Mouse (Mus musculus): ENCODE results near the gene Olfr60. TPM values are rescaled to one million over a fixed set of nuclear protein-coding genes. Genes with fewer than 3 reads are reported as not detected.

Gene Olfr60
- 0.07 TPM in 1 of 2 replicates, not detected in the other for total RNA-seq (2015)
- not detected in 2 replicates for total RNA-seq (2017)

DNA sequence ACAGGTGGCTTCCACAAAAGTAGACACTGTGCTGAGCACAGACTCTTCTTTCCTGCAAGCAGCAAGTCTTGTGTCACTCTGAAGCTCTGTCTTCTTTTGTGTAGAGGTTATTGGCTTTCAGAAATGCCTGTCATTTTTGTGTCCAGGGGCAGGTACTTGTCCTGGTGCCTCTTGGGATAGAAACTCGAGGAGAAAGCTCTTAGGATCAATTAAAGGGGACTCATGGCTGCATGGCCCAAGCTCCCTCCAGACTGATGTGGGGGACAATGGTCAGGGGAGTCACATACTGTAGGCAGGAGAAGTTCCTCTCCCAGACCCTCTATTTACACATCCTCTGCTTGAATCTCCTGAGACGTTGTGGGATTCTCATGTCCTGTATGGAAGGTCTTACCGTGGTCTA is at the start of gene Olfr60:
Gene Olfr60, minus strand, starts transcription at position 101 of the 400 bp plus-strand sequence.
- ATAC-seq (replicated peaks; ENCODE audit: poor library complexity) = no peak

DNA sequence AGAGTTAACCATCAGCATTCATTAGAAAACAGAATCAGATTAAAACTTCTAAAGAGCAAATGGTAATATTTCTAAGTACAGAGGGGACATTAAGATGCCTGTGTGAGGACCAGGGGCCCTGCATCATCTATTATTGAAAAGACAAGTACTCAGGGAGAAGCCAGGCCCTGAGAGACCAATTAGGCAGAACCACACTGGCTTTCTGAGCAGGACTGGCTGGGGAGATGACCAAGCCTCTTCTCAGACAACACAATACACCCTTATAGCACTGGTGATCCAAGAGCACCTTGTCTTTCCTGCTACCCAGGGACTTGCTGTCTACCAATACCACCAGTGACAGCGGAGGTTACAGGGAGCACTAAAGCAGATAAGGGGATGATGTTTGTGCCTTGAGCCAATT is 41.3 kb upstream of the Olfr60 start, which contains the start of gene Olfr531:
Gene Olfr531, minus strand, starts transcription at position 101 of the 400 bp plus-strand sequence.
- ATAC-seq (replicated peaks; ENCODE audit: poor library complexity) = no peak

- no peak for ATAC-seq (replicated peaks; ENCODE audit: poor library complexity)
Measured at GRCm38 (mm10) chr7:140376911-140377310, 15.4 kb upstream of the Olfr60 start.

GRCm38 (mm10) chr7:140376231-140376630 is 14.8 kb upstream of the Olfr60 start, which contains the start of gene Olfr530:
Gene Olfr530, minus strand, starts transcription at chr7:140376331.
- no peak for ATAC-seq (replicated peaks; ENCODE audit: poor library complexity)

DNA sequence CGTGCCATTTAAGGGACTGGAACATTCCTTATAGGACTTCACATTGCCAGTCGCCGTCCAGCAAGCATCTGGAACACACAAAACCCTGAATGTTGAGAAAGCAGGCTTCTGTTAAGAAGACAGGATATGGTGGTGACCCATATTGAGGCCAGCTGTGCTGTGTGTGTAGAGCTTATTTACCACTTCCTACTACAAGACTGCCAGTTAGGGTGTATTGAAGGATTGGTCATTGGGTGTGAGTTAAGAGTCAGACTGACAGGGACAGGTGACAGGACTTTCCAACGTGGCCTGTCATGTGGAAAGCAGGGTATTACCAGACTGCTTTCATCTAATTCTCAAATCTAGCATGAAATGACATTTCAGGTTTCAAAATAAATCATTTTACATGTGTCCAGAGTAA is 12.8 kb upstream of the Olfr60 start:
- 0 out of 2 replicates have a peak, but pooled peaks have one; percentile 37 for ATAC-seq (replicated peaks; ENCODE audit: poor library complexity)

DNA sequence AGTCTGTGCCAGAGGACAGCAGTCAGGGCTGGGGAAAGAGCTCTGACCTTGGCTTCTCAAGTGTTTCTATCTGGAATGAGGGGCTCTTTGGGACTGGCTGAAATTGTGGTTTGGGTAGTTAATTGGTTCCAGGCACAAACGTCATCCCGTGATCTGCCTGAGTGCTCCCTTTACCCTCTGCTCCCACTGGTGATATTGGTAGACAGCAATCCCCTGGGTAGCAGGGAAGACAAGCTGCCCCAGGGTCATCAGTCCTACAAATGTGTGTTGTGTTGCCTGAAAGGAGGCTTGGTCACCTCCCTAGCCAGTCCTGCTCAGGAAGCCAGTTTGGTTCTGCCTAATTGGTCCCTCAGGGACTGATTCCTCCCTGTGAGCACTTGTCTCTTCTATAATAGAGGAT is 27.8 kb downstream of the Olfr60 start, which contains the start of gene Olfr527:
Gene Olfr527, plus strand, starts transcription at position 301 of the 400 bp plus-strand sequence.
- no peak for ATAC-seq (replicated peaks; ENCODE audit: poor library complexity)

GRCm38 (mm10) chr7:140329766-140330304 is 31.6 kb downstream of the Olfr60 start:
- no peak for ATAC-seq (replicated peaks; ENCODE audit: poor library complexity)

DNA sequence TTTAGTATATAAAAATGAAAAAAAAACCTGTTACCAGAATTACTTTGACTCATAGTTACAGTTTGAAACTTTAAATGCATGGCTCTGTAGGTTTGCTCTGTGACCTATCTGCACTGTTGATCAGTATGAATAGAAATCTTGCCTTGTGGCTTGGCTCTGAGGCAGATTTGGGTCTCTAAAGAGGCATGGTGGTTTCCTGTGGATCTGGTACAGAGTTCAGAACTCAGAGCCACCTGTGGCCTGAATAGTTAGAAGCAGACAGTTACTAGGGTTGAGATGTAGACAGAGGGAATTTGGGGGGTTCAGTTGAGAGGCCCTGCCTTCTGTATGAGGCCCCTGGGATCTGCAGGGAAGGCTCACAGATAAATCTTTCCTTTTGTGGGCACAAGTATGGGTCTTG is 40.3 kb downstream of the Olfr60 start:
- ATAC-seq (replicated peaks; ENCODE audit: poor library complexity) = no peak

- ATAC-seq (replicated peaks; ENCODE audit: poor library complexity) = no peak
Measured at GRCm38 (mm10) chr7:140320558-140320957, 40.9 kb downstream of the Olfr60 start, which contains the start of gene Olfr525. Gene Olfr525, plus strand, starts transcription at chr7:140320858.

DNA sequence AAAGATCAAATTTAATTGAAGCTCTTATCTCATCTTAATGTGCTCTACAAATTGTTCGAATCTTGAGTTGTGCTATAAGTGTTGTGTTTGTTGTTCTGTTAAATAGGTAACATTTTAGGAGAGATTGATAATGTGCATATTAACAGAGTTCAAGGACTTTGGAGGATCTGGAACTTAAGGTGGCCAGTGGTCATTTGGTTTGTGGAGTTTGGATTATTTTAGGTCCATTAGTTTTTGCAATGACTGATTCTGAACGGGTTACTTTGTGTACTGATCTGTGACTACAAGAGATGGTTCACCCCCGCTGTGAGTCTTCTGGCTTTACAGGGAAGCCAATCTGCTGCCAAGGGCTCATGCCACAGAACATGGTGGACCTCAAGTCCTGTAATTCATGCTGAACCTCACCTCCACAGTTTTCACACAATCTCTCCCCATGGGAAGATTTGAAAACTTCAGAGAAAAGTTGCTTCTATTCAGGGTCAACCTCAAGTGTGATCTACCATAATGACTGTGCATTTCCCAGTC is 41.5 kb downstream of the Olfr60 start:
- ATAC-seq (replicated peaks; ENCODE audit: poor library complexity) = no peak

DNA sequence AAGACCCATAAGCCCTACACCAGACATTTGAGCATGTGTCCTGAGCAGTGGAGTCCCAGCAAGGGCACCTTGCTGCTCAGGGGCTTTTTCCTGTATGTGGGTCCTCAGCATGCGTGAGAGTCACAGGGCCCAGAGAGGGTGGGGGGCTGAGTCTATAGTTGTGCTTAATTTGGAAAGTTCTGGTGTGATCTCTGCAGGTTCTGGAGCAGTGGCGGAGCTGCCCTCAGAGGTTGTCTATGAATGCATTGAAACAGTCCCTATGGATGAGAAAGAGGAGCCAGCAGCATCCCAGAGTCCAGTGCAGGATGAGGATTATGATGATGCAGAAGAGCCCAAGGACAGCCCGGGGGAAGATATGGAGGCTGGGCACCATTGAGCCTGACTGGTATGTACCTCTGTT is 62.1 kb downstream of the Olfr60 start:
- ATAC-seq (replicated peaks; ENCODE audit: poor library complexity) = no peak

DNA sequence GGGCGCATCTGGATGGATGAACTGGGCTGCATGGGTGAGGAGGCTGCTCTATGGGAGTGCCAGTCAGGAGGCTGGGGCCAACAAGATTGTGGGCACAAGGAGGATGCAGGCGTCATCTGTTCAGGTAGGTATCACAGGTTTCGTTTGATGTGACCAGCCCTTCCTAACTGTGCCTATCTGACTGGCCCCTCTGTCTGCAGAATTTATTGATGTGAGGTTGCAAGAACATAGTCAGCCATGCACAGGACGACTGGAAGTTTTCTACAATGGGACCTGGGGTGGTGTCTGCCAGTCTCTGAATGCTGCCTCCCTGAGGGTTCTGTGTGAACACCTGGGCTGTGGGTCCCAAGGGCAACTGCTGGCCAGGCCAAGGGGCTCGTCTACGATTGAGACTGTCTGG is 64.6 kb downstream of the Olfr60 start:
- ATAC-seq (replicated peaks; ENCODE audit: poor library complexity) = no peak

GRCm38 (mm10) chr7:140295746-140296145 is 65.7 kb downstream of the Olfr60 start:
- ATAC-seq (replicated peaks; ENCODE audit: poor library complexity) = no peak

Other genes with a start within 250 kb of the Olfr60 start
- 26.1 and 31.7 TPM in 2 replicates for gene Paox, start 245.9 kb downstream of the Olfr60 start, total RNA-seq (2015)
- 15.7 and 23.4 TPM in 2 replicates for gene Paox, start 245.9 kb downstream of the Olfr60 start, total RNA-seq (2017)
- 108 and 109 TPM in 2 replicates for gene Echs1, start 245.2 kb downstream of the Olfr60 start, total RNA-seq (2015)
- gene Echs1, start 245.2 kb downstream of the Olfr60 start, total RNA-seq (2017) = 95.5 and 147 TPM in 2 replicates
- gene Mtg1, start 224.1 kb downstream of the Olfr60 start, total RNA-seq (2015) = 23.8 and 29.2 TPM in 2 replicates
- 10.4 and 11.4 TPM in 2 replicates for gene Mtg1, start 224.1 kb downstream of the Olfr60 start, total RNA-seq (2017)
- not detected in 2 replicates for gene Sprn, start 206.8 kb downstream of the Olfr60 start, total RNA-seq (2015)
- gene Sprn, start 206.8 kb downstream of the Olfr60 start, total RNA-seq (2017) = not detected in 2 replicates
- gene Olfr522, start 196.9 kb downstream of the Olfr60 start, total RNA-seq (2015) = not detected in 2 replicates
- not detected in 2 replicates for gene Olfr522, start 196.9 kb downstream of the Olfr60 start, total RNA-seq (2017)
- gene Olfr523, start 188.5 kb downstream of the Olfr60 start, total RNA-seq (2015) = not detected in 2 replicates
- not detected in 2 replicates for gene Olfr523, start 188.5 kb downstream of the Olfr60 start, total RNA-seq (2017)
- not detected in 2 replicates for gene Olfr524, start 155.7 kb downstream of the Olfr60 start, total RNA-seq (2015)
- not detected in 2 replicates for gene Olfr524, start 155.7 kb downstream of the Olfr60 start, total RNA-seq (2017)
- gene Cd163l1, start 143.4 kb downstream of the Olfr60 start, total RNA-seq (2015) = not detected in 2 replicates
- 0.21 TPM in 1 of 2 replicates, not detected in the other for gene Cd163l1, start 143.4 kb downstream of the Olfr60 start, total RNA-seq (2017)
- not detected in 2 replicates for gene 5830411N06Rik, start 114.4 kb downstream of the Olfr60 start, total RNA-seq (2015)
- not detected in 2 replicates for gene 5830411N06Rik, start 114.4 kb downstream of the Olfr60 start, total RNA-seq (2017)
- not detected in 2 replicates for gene Olfr525, start 40.8 kb downstream of the Olfr60 start, total RNA-seq (2015)
- gene Olfr525, start 40.8 kb downstream of the Olfr60 start, total RNA-seq (2017) = not detected in 2 replicates
- gene Olfr527, start 27.7 kb downstream of the Olfr60 start, total RNA-seq (2015) = not detected in 2 replicates
- gene Olfr527, start 27.7 kb downstream of the Olfr60 start, total RNA-seq (2017) = not detected in 2 replicates
- gene Olfr530, start 14.7 kb upstream of the Olfr60 start, total RNA-seq (2015) = not detected in 2 replicates
- not detected in 2 replicates for gene Olfr530, start 14.7 kb upstream of the Olfr60 start, total RNA-seq (2017)
- not detected in 2 replicates for gene Olfr531, start 41.2 kb upstream of the Olfr60 start, total RNA-seq (2015)
- not detected in 2 replicates for gene Olfr531, start 41.2 kb upstream of the Olfr60 start, total RNA-seq (2017)
- not detected in 2 replicates for gene Olfr532, start 60.0 kb upstream of the Olfr60 start, total RNA-seq (2015)
- gene Olfr532, start 60.0 kb upstream of the Olfr60 start, total RNA-seq (2017) = not detected in 2 replicates
- gene Olfr533, start 101.7 kb upstream of the Olfr60 start, total RNA-seq (2015) = not detected in 2 replicates
- not detected in 2 replicates for gene Olfr533, start 101.7 kb upstream of the Olfr60 start, total RNA-seq (2017)
- not detected in 2 replicates for gene Olfr535, start 122.5 kb upstream of the Olfr60 start, total RNA-seq (2015)
- not detected in 2 replicates for gene Olfr535, start 122.5 kb upstream of the Olfr60 start, total RNA-seq (2017)
- not detected in 2 replicates for gene Olfr536, start 145.7 kb upstream of the Olfr60 start, total RNA-seq (2015)
- not detected in 2 replicates for gene Olfr536, start 145.7 kb upstream of the Olfr60 start, total RNA-seq (2017)
- not detected in 2 replicates for gene Olfr538, start 206.2 kb upstream of the Olfr60 start, total RNA-seq (2015)
- gene Olfr538, start 206.2 kb upstream of the Olfr60 start, total RNA-seq (2017) = not detected in 2 replicates
- gene Olfr46, start 239.6 kb upstream of the Olfr60 start, total RNA-seq (2015) = not detected in 2 replicates
- gene Olfr46, start 239.6 kb upstream of the Olfr60 start, total RNA-seq (2017) = not detected in 2 replicates